Mouse (Mus musculus) brain, embryonic 18.5 days (tissue): ENCODE results near the gene Ralgds.
"Not testable (repeated sequence)": the region's sequence is repeated elsewhere in the genome, so short reads cannot be mapped to it uniquely, and the experiment has no call there.

Experiments used
- DNase-seq: peaks from one replicate; pipeline ENCODE4 v3.0.0-alpha.2; 2012; ENCODE audit warnings: low read depth, low spot score

Ralgds gene

DNA sequence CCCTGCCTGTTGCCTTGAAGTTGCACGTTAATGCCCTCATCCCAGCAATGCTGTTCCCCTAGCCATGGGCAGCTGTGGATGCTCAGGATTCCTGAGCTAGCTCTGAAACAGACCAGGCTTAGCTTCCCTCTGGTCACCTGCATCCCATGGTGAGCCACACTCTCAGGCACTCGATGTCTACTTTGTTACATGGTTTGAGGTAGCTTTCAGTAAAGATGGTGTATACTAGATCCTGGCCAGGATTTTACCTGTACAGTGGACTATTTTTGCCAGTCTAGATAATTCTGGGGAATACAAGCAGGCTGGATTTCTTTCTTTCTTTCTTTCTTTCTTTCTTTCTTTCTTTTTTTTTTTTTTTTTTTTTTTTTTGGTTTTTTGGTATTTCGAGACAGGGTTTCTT, 7.1 kb upstream of the Ralgds start, which contains the start of gene Gm10134:
TSS of gene Gm10134 (plus strand) at position 301 of the 400 bp plus-strand sequence.
- no peak for DNase-seq

- no peak for DNase-seq
These were observed 6.6 kb upstream of the Ralgds start for GRCm38 (mm10) chr2:28506291-28506690.

- not testable (repeated sequence) for DNase-seq
These were observed 1.3 kb upstream of the Ralgds start for GRCm38 (mm10) chr2:28511600-28511999.

GRCm38 (mm10) chr2:28513431-28514370, 776 bp downstream of the Ralgds start:
- no peak for DNase-seq

DNA sequence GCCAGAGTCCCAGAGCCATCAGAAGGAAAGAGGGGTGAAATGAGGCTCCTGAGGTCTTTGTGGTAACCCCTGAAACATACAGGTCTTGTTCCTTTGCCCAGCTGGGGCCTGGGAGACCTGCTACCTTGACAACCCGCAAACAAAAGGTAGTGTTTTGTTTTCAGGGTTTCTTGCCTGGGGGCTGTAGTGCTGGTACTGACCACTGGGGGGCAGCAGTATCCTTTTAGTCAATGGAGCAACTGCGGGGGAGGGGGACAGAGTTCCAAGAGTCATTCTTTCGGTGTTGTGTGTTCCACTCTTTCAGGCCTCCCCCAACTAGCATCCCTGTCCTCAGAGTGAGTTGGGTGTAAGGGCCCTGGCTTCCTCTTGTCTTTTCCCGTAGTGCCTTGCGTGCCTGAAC, 1.6 kb downstream of the Ralgds start:
- no peak for DNase-seq

- DNase-seq, result no peak
These were observed 4.4 kb downstream of the Ralgds start for GRCm38 (mm10) chr2:28517206-28517909.

DNA sequence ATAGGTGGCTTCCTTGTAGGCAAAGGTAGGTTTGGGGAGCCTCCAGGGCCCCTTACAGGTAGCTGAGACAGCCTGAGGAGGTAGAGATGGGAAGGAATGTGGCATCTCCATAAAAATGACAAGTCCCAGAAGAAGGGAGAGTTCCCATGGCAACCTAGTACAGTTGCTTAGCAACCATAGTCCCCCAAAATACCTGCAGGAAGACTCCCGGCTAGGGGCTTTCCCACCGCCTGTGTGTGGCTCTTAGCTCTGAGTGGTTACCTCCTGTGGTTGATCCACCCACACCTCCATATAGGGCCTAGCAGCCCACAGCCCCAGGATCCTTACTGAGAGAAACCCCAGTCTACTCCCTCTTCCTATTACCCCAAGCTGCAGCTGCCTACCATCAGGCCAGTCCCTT, 5.3 kb downstream of the Ralgds start:
- no peak for DNase-seq

DNA sequence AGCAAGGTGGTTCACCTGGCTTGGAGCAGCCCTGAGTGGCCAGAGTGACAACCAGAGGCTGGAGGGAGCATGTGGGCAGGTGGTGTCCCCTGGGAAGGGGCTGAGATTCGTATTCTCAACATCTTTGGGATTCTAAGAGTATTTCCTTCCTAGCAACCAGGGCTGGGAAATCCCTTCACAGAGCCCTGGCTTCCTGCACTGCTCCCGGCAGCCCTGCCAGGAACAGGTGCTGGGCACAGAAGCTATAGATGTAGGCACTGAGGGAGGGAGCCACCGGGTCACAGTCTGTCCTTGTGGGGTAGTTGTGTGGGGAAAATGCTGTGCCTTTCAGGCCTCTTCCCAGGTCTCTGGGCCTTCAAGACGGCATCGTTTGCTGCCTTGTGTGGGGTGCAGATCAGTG, 7.7 kb downstream of the Ralgds start:
- no peak for DNase-seq

- no peak for DNase-seq
These were observed 8.7 kb downstream of the Ralgds start for GRCm38 (mm10) chr2:28521571-28522151.

DNA sequence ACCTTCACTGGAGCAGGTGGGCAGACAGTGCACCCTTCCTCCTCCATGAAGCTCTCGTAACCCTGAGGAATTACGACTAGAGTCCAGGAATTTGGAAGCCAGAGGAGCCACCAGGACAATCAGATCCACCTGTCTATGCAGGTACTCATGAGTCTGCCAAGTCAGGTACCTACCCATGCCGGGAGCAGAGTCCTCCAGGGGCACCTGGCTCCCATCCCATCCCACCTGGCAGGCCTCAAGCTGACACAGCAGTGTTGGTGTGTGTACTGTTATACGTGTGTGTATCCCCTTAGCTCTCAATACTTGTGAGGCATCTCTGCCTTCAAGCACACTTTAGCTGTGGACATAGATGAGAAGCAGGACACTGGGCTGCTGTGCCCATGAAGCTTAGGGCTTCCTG, 9.2 kb downstream of the Ralgds start:
- no peak for DNase-seq

- DNase-seq, result peak; percentile 80
These were observed 10.8 kb downstream of the Ralgds start for GRCm38 (mm10) chr2:28523643-28524117.

DNA sequence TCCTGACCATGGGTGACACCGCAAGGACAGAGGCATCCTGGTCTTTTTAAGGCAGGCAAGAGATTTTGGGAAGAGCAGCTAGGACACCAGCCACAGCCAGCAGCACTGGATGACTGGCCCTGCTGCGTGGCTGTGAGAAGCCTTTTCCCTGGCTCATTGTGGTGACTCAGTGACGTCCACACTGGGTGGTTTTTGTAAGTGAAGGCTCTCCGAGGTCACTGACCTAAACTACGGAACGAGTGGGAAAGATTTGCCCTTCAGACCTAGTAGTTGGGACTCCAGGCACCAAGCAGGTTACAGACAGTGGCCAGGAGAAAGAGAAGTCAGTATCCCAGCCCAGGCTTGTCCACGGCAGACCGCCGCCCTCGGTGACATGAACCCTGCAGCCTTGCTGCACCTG, 11.5 kb downstream of the Ralgds start:
- no peak for DNase-seq

DNA sequence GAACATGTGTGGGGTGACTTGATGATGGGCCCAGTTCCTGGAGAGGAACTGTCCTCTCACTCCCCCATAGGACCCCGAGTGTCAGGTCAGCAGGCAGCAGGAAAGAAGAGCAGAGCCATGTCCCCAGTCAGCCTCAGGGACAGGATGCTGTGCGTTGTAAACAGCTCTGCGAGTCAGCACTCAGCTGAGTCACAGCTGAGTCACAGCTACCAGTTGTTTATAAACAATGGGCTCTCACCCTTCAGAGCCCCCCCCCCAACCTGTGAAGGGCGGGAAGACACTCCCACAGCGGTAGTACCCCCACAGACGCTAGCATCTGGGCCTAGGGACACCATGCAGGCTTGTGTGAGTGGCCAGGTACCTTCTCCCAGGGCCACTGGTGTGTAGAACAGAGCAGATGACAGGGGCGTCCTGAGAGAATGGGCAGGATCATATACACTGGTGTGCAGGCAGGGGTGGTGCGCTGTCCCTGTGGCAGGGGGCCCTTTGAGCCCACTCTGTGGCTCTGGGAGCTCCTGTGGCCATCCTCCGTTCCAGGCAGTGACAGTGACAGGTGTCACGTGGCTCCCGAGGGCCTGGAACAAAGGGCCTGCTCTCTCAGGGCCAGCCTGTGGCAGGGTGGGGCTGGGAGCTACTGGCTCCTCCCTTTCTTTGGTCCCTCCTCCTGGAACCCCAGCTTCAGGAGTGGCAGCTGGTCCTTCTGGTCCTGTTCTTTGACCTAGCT, 12.5 kb downstream of the Ralgds start:
- DNase-seq, result no peak

DNA sequence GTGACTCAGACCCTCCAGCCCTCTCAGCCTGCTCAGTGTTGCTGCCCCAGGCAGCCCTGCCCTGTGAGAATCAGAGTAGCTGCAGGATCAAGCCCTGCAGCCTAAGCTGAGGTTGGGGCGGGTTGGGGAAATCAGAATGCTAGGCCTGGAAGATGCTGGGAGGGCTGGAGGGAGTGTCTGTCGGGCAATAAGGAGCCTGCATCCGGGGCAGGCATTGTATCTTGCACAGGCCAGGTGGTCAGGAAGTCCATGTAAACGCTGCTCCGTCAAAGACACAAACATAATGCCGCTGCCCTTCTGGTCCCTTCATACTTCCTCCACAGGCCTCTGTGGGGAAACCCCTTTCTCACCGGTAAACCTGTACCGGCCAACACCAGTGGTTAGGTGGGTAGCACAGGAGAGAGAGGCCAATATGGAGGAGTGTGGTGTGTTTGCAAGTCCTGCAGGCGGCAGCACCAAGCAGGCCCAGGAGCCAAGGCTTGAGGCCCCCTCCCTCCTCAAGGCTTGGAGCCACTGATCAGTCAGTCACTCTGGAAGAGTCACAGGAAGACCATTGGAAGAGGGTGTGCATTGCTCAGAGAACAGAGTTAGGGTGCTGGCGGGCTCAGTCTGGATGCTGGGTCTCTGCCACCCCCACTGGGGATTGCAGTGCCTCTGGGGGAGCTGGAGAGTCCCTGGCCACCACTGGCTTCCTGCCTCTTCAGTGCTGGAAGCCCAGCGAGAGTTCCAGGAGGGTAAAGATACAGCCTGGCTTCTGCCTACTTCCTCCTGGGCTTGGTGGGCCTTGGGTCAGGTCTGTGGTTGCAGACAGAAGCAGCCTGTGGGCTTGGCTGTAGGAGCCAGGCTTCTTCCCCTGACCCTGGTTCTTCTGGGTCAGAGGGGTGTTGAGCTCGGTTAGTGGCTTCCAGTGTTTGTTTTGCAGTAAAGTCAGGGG, 13.3 kb downstream of the Ralgds start:
- no peak for DNase-seq

GRCm38 (mm10) chr2:28527436-28528353, 14.8 kb downstream of the Ralgds start:
- no peak for DNase-seq

DNA sequence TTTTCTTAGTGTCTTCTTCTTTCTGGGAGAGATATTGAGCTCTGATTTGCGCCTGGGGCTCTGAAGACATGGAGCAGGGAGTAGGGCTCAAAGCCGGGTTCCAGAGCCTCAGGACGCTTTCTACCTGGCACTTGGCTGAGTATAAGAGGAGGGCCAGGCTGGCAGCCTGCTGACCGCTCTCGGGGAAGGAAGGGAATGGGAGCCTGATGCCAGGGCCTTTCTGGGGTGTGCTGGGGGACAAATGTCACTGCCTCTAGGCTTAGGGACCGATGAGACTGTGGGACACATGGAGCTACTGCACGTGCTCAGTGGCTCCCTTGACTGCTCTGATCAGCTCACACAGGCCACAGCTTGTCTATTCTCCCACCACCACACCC, 15.4 kb downstream of the Ralgds start:
- no peak for DNase-seq

DNA sequence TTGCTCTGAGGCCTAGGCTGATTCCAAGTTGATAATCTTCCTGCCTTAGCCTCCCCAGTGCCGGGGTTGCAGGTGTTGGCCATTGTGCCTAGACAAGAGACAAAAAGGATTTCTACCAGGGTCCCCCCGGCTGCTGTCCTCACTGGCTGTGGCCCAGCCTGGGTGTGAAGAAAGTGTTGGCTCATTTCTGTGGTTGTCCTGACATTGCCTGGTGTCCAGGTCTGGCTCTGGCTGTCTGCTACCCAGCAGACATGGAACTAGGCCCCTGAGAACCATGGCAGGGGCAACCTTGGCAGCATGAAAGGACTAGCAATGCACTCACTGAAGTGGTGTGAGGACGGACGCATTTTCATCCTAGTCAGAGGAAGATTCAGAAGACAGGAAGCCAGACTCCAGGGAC, 16.9 kb downstream of the Ralgds start:
- no peak for DNase-seq

- DNase-seq, result no peak
These were observed 17.4 kb downstream of the Ralgds start for GRCm38 (mm10) chr2:28530311-28530710.
